Mouse (Mus musculus) kidney, postnatal 10 days (tissue): ENCODE data around the gene Endou.

Source experiments
- DNase-seq: peaks from one replicate; pipeline ENCODE4 v3.0.0; 2021; ENCODE audit warnings: mixed read lengths

Endou gene

GRCm38 (mm10) chr15:97726310-97726709, 4.8 kb downstream of the Endou start:
- no peak for DNase-seq

GRCm38 (mm10) chr15:97725198-97725785, 5.8 kb downstream of the Endou start:
- DNase-seq: no peak

GRCm38 (mm10) chr15:97724346-97725197, 6.6 kb downstream of the Endou start:
- no peak for DNase-seq

- DNase-seq: no peak
Measured at GRCm38 (mm10) chr15:97723536-97724345, 7.4 kb downstream of the Endou start.

GRCm38 (mm10) chr15:97721008-97721701, 10.0 kb downstream of the Endou start:
- DNase-seq: peak; percentile 45

GRCm38 (mm10) chr15:97720026-97720675, 11.0 kb downstream of the Endou start:
- DNase-seq: peak; percentile 60

- DNase-seq: no peak
Measured at GRCm38 (mm10) chr15:97719494-97719893, 11.6 kb downstream of the Endou start.

GRCm38 (mm10) chr15:97718535-97719155, 12.5 kb downstream of the Endou start:
- DNase-seq: no peak

- peak; percentile 81 for DNase-seq
Measured at GRCm38 (mm10) chr15:97717861-97718534, 13.1 kb downstream of the Endou start.

- DNase-seq: no peak
Measured at GRCm38 (mm10) chr15:97716782-97717181, 14.4 kb downstream of the Endou start.

- no peak for DNase-seq
Measured at GRCm38 (mm10) chr15:97715734-97716133, 15.4 kb downstream of the Endou start.

GRCm38 (mm10) chr15:97715083-97715482, 16.1 kb downstream of the Endou start:
- DNase-seq: no peak

- DNase-seq: no peak
Measured at GRCm38 (mm10) chr15:97712546-97712945, 18.6 kb downstream of the Endou start.

GRCm38 (mm10) chr15:97710906-97711305, 20.2 kb downstream of the Endou start:
- DNase-seq: no peak

- DNase-seq: peak; percentile 92
Measured at GRCm38 (mm10) chr15:97705211-97706050, 25.7 kb downstream of the Endou start, which contains the start of gene Rpap3. Gene Rpap3, minus strand, starts transcription at chr15:97705825.

GRCm38 (mm10) chr15:97696616-97697015, 34.5 kb downstream of the Endou start:
- DNase-seq: no peak

- DNase-seq: no peak
Measured at GRCm38 (mm10) chr15:97693411-97693810, 37.7 kb downstream of the Endou start.

- DNase-seq: no peak
Measured at GRCm38 (mm10) chr15:97684118-97684517, 47.0 kb downstream of the Endou start.

GRCm38 (mm10) chr15:97682053-97682452, 49.1 kb downstream of the Endou start:
- DNase-seq: peak; percentile 46
